Mouse (Mus musculus): ENCODE measurements at regions not wholly inside any gene's neighbourhood (a gene's known extent, or its start where the extent isn't known, plus 50 kb on each side); places are given as distances from the start of the nearest gene placed in this dataset.

GRCm38 (mm10) chr16:95647854-95648253 lies 54.0 kb upstream of the Ets2 start:
- DNase-seq (ENCODE audit: extremely low spot score in 1 of 2, low spot score in 1 of 2): peak; percentile 72 to 90

DNA sequence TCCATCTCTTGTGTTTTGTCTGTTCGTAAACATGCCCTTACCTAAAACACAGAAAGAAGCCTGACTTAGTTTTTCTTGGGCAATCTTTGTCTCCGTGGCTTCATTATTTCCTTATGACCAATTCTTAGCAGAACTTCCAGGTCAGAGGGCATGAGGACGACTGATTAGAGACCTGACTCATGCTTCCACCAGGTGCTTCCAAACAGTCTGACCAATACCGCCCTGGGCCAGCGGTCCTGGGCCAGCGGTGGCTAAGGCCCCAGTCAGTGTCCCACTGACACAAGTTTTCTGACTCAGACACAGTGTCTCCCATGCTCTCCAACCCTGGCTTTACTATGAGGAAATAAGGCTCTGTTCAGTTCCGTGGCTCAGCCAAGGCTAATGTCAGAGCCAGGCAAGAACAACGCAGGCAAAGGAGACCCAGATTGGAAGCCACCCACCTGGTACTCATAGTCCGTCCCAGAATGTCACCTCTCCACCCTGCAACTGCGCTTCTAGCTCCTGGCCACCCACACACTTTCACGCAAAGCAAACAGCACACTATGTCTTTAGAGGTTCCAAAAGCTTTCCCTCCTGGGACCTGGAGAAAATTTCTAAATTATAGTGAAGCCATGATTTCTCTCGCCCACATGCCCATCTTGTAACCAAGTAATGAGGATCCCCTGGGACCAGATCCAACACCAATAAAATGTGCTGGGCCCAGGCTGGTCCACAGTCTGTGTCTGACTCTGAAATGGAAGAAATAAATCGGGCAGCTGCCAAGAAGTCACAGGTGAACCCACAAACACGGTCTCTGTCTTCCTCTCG lies 56.6 kb upstream of the Erg start:
- no peak for DNase-seq (ENCODE audit: extremely low spot score in 1 of 2, low spot score in 1 of 2)

DNA sequence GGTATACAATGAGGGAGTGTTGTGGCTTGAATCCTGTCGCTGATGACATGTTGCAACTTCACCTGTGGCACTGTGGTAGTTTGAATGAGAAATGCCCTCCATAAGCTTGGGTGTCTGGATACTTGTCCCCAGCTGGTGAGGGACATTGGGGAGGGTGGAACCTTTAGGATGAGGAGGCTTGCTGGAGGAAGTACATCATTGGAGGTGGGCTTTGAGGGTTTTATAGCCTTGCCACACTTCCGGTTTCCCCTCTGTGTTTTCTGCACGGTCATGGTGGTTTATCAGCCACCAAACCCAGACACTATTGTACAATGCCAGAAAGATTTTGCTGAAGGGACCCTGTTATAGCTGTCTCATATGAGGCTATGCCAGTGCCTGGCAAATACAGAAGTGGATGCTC lies 54.3 kb upstream of the Erg start:
- no peak for DNase-seq (ENCODE audit: extremely low spot score in 1 of 2, low spot score in 1 of 2)

- DNase-seq (ENCODE audit: extremely low spot score in 1 of 2, low spot score in 1 of 2): no peak
Observed at GRCm38 (mm10) chr16:95639677-95640076, 53.3 kb upstream of the Erg start.

DNA sequence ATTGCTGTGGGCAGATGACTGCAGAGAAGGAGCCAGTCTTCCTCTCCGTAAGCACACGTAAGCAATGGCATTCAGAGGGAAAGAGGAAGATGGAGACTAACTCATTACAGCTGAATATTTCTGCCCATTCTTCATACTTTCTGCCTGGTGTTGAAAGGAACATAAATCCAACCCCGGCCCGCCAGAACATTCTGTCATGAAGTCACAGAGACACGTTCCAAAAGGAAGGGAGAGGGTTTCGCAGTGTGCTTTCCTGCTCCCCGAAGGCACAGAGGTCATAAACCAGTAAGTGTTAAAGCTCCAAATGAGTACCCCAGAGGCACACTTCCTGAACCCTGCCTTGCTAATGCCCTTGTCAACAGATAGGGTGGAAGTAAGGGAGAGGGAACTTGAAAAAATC lies 51.5 kb upstream of the Erg start:
- DNase-seq (ENCODE audit: extremely low spot score in 1 of 2, low spot score in 1 of 2): no peak

- no peak for DNase-seq (ENCODE audit: extremely low spot score in 1 of 2, low spot score in 1 of 2)
Observed at GRCm38 (mm10) chr16:95636615-95637014, 50.2 kb upstream of the Erg start.
